Mouse (Mus musculus): Measurements from ENCODE around the gene Olfr1360.
A peak's percentile ranks its signal among the peaks of the same experiment; 100 is the strongest.

Gene Olfr1360

GRCm38 (mm10) chr13:21677305-21677704, at the start of gene Olfr1360:
Gene Olfr1360 (minus strand): TSS chr13:21677405.
- DNase-seq (ENCODE audit: low spot score), result no peak

- DNase-seq (ENCODE audit: low spot score), result no peak
Observed at GRCm38 (mm10) chr13:21722993-21723836, 46.0 kb upstream of the Olfr1360 start.

DNA sequence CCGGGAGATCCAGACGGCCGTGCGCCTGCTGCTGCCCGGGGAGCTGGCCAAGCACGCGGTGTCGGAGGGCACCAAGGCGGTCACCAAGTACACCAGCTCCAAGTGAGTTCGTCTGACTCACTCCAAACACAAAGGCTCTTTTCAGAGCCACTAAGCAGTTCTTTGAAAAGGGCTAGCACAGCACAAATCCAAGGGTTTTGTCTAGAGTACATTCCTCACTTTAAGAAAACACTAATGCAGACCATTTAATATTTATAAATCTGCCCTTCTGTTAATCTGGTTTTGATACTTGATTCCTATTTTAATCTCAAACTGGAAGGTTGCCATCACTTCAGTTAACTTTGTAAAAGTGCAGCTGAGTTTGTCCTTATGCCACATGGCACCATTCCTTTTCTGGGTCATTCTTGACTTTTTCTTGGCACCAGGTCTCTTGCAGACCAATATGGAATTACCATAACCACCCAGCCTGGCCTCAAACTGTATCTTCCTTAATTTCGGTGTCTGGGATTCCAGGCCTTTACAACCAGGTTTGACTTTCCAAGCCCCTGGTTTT, 45.2 kb upstream of the Olfr1360 start:
- peak; percentile 29 for DNase-seq (ENCODE audit: low spot score)

DNA sequence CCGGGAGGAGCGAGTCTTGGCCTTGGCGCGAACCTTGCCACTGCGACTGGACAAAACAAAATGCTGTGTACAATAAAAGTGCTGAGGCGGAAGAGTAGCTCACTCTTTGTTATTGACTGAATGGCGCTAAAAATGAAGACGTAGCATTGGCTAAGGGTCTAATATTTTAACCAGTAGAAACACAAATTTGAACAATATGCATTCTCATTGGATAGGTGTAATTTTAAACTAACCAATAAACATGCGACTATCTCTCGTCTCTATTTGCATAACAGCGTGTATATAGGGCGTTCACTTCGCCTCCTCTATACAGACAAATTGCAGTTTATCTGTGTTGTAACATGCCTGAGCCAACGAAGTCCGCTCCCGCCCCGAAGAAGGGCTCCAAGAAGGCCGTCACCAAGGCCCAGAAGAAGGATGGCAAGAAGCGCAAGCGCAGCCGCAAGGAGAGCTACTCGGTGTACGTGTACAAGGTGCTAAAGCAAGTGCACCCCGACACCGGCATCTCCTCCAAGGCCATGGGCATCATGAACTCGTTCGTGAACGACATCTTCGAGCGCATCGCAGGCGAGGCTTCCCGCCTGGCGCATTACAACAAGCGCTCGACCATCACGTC, 44.7 kb upstream of the Olfr1360 start, which contains the start of gene Hist1h2bm:
Gene Hist1h2bm, plus strand, starts transcription at position 288 of the 616 bp plus-strand sequence.
- peak; percentile 89 for DNase-seq (ENCODE audit: low spot score)

DNA sequence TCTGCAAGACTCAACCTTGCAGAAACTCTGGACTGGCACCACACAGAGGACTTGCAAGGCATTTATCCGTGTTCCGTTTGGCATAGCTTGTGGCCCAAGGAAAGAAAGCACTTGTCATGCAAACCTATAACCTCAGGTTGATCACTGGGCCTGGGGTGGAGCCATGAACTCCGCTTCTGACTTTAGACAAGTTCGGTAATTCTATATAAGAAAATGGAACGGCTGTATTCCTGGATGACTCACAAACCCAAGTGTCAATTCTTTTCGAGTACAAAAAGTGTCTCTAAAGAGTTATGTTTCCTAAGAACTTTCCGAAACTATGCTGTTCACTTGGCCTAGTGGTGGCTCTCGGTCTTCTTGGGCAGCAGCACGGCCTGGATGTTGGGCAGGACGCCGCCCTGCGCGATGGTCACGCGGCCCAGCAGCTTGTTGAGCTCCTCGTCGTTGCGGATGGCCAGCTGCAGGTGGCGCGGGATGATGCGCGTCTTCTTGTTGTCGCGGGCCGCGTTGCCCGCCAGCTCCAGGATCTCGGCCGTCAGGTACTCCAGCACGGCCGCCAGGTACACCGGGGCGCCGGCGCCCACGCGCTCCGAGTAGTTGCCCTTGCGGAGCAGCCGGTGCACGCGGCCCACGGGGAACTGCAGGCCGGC, 44.0 kb upstream of the Olfr1360 start:
- peak; percentile 27 for DNase-seq (ENCODE audit: low spot score)

- no peak for DNase-seq (ENCODE audit: low spot score)
Observed at GRCm38 (mm10) chr13:21718381-21719080, 41.3 kb upstream of the Olfr1360 start.

GRCm38 (mm10) chr13:21717397-21718357, 40.5 kb upstream of the Olfr1360 start, which contains the start of gene Hist1h3h:
Gene Hist1h3h (plus strand): TSS chr13:21717659.
- peak; percentile 87 for DNase-seq (ENCODE audit: low spot score)

GRCm38 (mm10) chr13:21716540-21717391, 39.6 kb upstream of the Olfr1360 start:
- DNase-seq (ENCODE audit: low spot score), result peak; percentile 55

DNA sequence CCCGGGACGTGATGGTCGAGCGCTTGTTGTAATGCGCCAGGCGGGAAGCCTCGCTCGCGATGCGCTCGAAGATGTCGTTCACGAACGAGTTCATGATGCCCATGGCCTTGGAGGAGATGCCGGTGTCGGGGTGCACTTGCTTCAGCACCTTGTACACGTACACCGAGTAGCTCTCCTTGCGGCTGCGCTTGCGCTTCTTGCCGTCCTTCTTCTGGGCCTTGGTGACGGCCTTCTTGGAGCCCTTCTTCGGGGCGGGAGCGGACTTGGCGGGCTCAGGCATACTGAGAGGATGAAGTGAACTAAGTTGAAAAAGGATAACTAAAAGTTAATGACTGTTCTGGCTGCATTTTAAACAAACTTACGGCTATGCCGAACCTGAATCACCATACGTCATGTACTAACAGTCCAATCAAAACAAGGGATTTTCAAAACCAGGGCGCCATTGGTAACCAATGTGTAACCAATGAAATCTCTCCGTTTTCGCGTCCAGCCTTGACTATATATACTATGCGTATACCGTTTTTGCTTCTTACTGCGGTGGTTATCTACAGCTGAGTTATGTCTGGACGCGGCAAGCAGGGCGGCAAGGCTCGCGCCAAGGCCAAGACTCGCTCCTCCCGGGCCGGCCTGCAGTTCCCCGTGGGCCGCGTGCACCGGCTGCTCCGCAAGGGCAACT, 38.8 kb upstream of the Olfr1360 start, which contains the start of the genes Hist1h2bl and Hist1h2ai:
Gene Hist1h2bl, minus strand, starts transcription at position 280 of the 676 bp plus-strand sequence.
Gene Hist1h2ai, plus strand, starts transcription at position 559 of the 676 bp plus-strand sequence.
- DNase-seq (ENCODE audit: low spot score), result peak; percentile 90

GRCm38 (mm10) chr13:21715131-21715863, 38.1 kb upstream of the Olfr1360 start:
- no peak for DNase-seq (ENCODE audit: low spot score)

DNA sequence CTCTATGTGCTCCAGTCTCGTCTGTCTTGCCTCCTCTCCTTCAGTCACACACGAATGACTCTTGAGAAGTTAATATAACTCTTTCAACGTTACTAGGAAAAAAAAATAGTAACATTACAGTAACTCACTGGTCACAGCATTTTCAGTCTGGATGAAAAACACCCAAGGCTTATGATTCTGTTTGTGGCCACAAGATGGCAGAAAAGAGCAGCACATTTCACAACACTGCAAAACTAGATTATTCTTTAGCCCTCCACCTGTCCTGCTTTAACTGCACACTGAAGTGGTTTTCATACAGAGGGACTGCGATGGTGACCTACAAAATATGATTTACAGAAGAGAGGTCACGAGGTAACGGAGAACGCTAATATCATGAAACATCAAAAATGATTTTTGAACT, 37.5 kb upstream of the Olfr1360 start:
- peak; percentile 33 for DNase-seq (ENCODE audit: low spot score)

- no peak for DNase-seq (ENCODE audit: low spot score)
Observed at GRCm38 (mm10) chr13:21711698-21712097, 34.5 kb upstream of the Olfr1360 start.

DNA sequence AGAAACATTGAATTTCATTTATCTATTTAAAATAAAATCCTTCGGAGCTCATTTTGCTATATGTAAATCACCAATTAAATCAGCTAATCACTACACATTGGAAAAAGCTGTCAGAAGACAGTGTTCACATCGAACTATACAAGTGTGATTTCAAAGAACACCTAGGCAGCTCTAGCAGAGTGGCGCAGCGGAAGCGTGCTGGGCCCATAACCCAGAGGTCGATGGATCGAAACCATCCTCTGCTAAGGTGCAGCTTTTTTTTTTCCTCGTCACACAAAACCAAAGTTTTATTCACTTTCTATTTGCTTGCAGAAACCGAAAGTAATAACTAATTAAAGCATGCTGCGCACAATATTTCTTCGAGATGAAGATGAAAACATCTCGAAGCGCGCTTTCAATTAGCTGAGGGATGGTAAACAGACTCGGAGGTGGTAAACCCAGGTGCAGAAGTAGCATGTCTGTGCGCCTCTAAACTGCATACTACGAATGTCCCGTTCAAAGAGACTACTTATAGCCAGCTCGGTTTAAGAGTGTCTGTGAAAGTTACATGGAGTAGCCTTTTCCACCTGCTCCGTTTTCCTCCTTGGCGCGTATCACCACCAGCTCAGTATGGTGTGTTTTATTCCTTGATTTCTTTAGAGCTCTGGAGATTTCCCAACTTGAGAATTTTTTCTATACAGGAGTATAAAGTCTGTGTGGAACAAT, 33.8 kb upstream of the Olfr1360 start:
- DNase-seq (ENCODE audit: low spot score), result peak; percentile 60

DNA sequence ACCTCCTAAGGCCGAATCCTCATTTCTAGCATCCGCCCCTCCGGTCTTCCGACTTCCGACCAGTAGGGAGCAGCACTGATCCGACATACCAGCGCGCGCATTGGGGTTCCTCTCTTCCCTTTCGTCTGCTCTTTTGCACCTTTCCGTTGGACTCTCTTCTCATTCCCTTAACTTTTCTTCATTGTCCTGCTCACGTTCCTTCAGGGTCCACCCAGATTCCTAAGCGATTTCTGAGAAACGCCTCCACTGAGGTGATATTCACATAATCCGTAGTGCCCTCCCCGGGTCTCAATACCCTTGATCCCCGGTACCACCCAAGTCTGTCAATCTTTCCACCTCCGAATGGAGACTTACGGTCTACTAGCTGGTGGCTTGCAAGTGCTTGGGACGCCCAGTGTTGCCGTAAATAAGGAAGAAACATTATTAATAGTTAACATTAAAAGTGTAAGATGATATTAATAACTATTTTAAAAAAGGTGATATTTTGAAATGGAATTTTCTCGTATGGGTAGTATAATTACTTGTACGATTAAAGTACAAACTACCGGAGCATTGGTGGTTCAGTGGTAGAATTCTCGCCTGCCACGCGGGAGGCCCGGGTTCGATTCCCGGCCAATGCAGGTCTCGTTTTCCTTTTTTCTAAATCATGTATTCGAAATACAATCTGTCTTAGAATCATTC, 33.0 kb upstream of the Olfr1360 start:
- peak; percentile 84 for DNase-seq (ENCODE audit: low spot score)

DNA sequence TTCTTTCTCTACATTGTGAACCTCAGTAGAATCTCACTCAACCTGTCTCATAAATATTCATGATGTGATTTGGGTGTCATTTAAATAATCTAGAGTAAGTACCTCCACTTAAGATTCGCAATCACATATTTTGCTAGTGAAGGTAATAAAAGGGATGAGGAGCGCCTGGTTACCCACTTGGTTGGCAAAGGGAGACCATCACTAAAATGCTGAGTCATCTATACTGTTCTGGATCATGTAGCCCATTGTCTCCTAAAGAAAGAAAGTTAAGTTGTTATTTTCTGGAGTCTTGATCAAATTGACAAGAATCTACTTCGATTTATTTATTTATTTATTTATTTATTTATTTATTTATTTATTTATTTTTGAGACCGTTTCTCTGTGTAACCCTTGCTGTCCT, 29.5 kb upstream of the Olfr1360 start:
- DNase-seq (ENCODE audit: low spot score), result no peak

- no peak for DNase-seq (ENCODE audit: low spot score)
Observed at GRCm38 (mm10) chr13:21697811-21698210, 20.6 kb upstream of the Olfr1360 start, which contains the start of gene Olfr1359. Gene Olfr1359 (plus strand): TSS chr13:21698111.

DNA sequence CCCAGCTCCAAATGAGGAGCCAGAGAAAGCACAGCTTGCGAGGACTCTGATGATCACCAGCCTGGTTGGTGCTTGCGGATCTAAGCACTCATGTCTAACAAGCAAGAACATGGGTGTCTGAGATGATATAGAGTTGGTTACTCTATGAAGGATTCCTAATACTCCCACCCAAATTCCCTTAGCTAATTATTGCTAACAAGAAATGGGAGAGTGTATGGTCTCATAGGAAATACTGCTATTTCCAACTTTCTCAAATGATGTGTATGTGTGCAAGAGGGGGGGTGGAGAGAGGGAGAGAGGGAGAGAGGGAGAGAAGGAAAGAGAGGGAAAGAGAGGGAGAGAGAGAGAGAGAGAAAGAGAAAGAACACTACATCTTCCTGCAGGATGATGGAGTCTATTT, 13.9 kb downstream of the Olfr1360 start, which contains the start of gene Olfr1361:
Gene Olfr1361, minus strand, starts transcription at position 101 of the 400 bp plus-strand sequence.
- no peak for DNase-seq (ENCODE audit: low spot score)
